Mouse (Mus musculus) intestine, postnatal 0 days (tissue): ENCODE data around the gene Adamts16. TPM values are rescaled to one million over a fixed set of nuclear protein-coding genes. Genes with fewer than 3 reads are reported as not detected.

Experiments
- ATAC-seq: fragments of 200-750 bp; cut with Nextera tagmentation; 2 replicates; pipeline ENCODE4 v1.8.0; 2017; ENCODE audit warnings: mild to moderate bottlenecking, moderate TSS enrichment, moderate library complexity
- H3K27ac ChIP-seq: fragments of 300-500 bp; sonication (generic); 2 replicates; pipeline ENCODE4 v1.5.1; 2014; ENCODE audit warnings: mild to moderate bottlenecking, low read depth, low read length, moderate library complexity
- H3K27me3 ChIP-seq: fragments of 300-500 bp; sonication (generic); replicated peaks from 2 replicates; pipeline ENCODE4 v1.6.1; 2014; ENCODE audit warnings: low read length, mixed read lengths; ENCODE audit not compliant: control insufficient read depth, insufficient read depth
- H3K36me3 ChIP-seq: fragments of 300-500 bp; sonication (generic); 2 replicates; pipeline ENCODE4 v1.6.1; 2014; ENCODE audit warnings: mild to moderate bottlenecking, moderate library complexity; ENCODE audit not compliant: control insufficient read depth, insufficient read depth
- H3K4me1 ChIP-seq: fragments of 300-500 bp; sonication (generic); replicated peaks from 2 replicates; pipeline ENCODE4 v1.6.1; 2014; ENCODE audit warnings: antibody characterized with exemption, low read length, mixed read lengths; ENCODE audit not compliant: control insufficient read depth, insufficient read depth
- H3K4me2 ChIP-seq: fragments of 300-500 bp; sonication (generic); replicated peaks from 2 replicates; pipeline ENCODE4 v1.6.1; 2014; ENCODE audit warnings: low read depth, mild to moderate bottlenecking, moderate library complexity
- H3K4me3 ChIP-seq: fragments of 300-500 bp; sonication (generic); 2 replicates; pipeline ENCODE4 v1.5.1; 2014; ENCODE audit warnings: low read depth, low read length
- H3K9ac ChIP-seq: fragments of 300-500 bp; sonication (generic); 2 replicates; pipeline ENCODE4 v1.6.1; 2014; ENCODE audit warnings: mild to moderate bottlenecking, low read depth, low read length
- H3K9me3 ChIP-seq: fragments of 300-500 bp; sonication (generic); 2 replicates; pipeline ENCODE4 v1.6.1; 2016; ENCODE audit warnings: mixed run types; ENCODE audit not compliant: control insufficient read depth
- CTCF ChIP-seq: sonication (generic); IDR thresholded peaks from 2 replicates; pipeline ENCODE4 v1.5.1; 2016; ENCODE audit warnings: low read depth, mild to moderate bottlenecking, control low read depth, antibody characterized with exemption, moderate library complexity
- WGBS: fragments of 180-500 bp; shearing (Covaris S2); extraction: QIAGEN DNeasy Blood & Tissue Kit; methylation state at CpG from one replicate; pipeline ENCODE4 v1.1.7; 2014; 5-methylcytosine and 5-hydroxymethylcytosine counted together
- polyA plus RNA-seq: library from polyadenylated mRNA; unstranded; fragments of >200 nt; fragmentation: Nextera tagmentation; extraction: Ambion mirVana; gene quantifications from 2 replicates; pipeline ENCODE4 v1.2.1, GENCODE M21; 2015

Adamts16 gene
- polyA plus RNA-seq, 1 experiment from 2014 or later, result 0.20 TPM

DNA sequence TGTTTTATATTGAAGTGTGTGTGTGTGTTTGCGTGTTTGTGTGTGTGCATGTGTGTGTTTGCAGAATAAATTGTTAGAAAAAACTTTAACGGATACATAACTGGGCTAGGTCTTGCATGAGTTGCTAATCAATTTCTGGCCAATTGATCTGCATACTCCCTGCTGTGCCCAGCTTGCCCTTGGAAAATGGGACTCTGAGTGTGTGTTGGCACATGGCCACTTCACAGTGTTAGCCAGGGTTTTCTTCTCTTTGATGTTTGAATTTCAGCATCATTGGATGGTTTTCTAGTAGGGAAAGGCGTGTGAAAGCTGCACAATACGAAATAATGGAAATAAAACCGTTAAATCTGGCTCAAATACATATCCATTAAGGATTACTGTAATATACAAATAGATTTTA lies 24.3 kb upstream of the Adamts16 start:
- H3K27me3 ChIP-seq, result no peaks in the 10 kb centered on the region
- ATAC-seq, result no peak
- H3K36me3 ChIP-seq, result no peaks in the 10 kb centered on the region
- H3K4me2 ChIP-seq, result no peak overlapping the region
- H3K4me1 ChIP-seq, result no peaks in the 10 kb centered on the region
- no peak for TF ChIP-seq CTCF
- no peak overlapping the region for H3K4me3 ChIP-seq
- no peak overlapping the region for H3K9ac ChIP-seq
- 93% methylated on average over 5 of the region's 5 CpGs for WGBS
- no peak overlapping the region for H3K27ac ChIP-seq
- H3K9me3 ChIP-seq, result no peaks in the 10 kb centered on the region

DNA sequence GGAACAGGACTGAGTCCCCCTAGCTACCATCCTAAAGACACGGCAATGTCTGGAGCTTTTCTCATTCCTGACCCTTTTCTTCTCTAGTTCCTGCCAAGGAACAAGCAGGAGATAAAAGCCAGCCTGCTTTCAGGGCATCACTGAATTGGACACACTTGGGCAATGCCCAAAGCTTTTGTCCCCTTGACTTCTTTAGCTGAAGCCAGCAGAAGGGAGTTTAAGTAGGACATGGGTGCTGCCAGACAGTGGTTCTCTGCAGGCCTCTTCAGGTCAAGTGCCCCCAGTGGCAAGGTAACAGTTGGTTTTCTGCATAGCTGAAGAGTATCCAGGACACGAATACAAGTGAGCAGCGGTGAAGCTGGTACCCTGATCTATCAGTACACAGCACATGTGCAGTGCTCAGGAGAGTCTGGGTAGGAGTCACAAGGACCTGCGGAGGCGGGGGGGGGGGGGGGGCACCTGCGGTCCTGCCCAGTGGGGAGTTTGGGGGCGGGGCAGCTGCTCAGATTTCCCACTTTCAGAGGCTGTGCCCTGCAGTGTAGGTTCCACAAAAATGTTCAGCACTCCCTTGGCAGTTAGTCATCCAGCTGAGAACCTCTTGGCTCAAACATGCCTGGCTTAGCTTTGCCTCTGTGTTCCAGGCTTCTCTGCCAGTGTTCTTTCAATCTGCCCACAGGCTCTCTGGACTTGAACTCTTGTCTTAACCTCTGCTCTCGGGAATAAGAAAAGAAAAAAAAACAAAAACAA lies 20.7 kb upstream of the Adamts16 start:
- no peak for ATAC-seq
- Histone ChIP-seq H3K9ac (no peak overlapping the region), H3K4me2 (no peak overlapping the region), H3K36me3 (no peaks in the 10 kb centered on the region), H3K4me1 (no peaks in the 10 kb centered on the region), H3K9me3 (no peaks in the 10 kb centered on the region), H3K27ac (no peak overlapping the region), H3K4me3 (no peak overlapping the region), H3K27me3 (no peaks in the 10 kb centered on the region)
- no peak for TF ChIP-seq CTCF
- WGBS, result 82% methylated on average over 5 of the region's 8 CpGs

DNA sequence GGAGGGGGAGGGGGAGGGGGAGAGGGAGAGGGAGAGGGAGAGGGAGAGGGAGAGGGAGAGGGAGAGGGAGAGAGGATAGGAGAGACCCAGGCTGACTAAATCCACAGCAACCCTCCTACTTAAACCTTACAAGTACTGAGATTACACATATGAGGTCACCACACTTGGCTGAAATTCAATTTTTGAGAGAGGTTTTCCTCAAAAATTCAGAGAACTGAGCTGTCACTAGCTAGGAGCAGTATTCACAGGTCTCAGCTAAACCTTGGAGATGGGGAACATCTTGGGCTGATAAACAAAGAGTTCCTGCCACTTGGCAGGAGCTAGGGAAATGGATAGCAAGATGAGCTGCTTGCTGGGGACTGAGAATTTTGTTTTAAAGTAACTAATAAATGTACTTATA lies 12.0 kb upstream of the Adamts16 start:
- ATAC-seq, result no peak
- no peak for TF ChIP-seq CTCF
- no peak overlapping the region for H3K4me2 ChIP-seq
- no peaks in the 10 kb centered on the region for H3K27me3 ChIP-seq
- no peak overlapping the region for H3K27ac ChIP-seq
- H3K4me3 ChIP-seq, result no peak overlapping the region
- no peaks in the 10 kb centered on the region for H3K9me3 ChIP-seq
- H3K9ac ChIP-seq, result no peak overlapping the region
- no peaks in the 10 kb centered on the region for H3K36me3 ChIP-seq
- no peaks in the 10 kb centered on the region for H3K4me1 ChIP-seq

GRCm38 (mm10) chr13:70846933-70847332 lies 5.3 kb upstream of the Adamts16 start:
- no peak for TF ChIP-seq CTCF
- peaks cover under 1% of the 10 kb centered on the region; the same call in 1 of the 2 replicates for H3K27me3 ChIP-seq
- no peak overlapping the region for H3K9ac ChIP-seq
- no peak overlapping the region for H3K4me3 ChIP-seq
- H3K4me1 ChIP-seq, result no peaks in the 10 kb centered on the region
- H3K27ac ChIP-seq, result no peak overlapping the region
- H3K4me2 ChIP-seq, result no peak overlapping the region
- ATAC-seq, result no peak
- H3K9me3 ChIP-seq, result no peaks in the 10 kb centered on the region
- H3K36me3 ChIP-seq, result no peaks in the 10 kb centered on the region
- WGBS, result 42% methylated on average over 2 of the region's 2 CpGs

- 84% methylated on average over 7 of the region's 7 CpGs for WGBS
- no peak overlapping the region for H3K4me3 ChIP-seq
- TF ChIP-seq CTCF, result no peak
- H3K9me3 ChIP-seq, result no peaks in the 10 kb centered on the region
- H3K36me3 ChIP-seq, result no peaks in the 10 kb centered on the region
- H3K4me1 ChIP-seq, result no peaks in the 10 kb centered on the region
- ATAC-seq, result no peak
- no peak overlapping the region for H3K9ac ChIP-seq
- H3K27me3 ChIP-seq, result peaks cover 13% of the 10 kb centered on the region
- no peak overlapping the region for H3K4me2 ChIP-seq
- no peak overlapping the region for H3K27ac ChIP-seq
Observed at GRCm38 (mm10) chr13:70845526-70845925, 3.9 kb upstream of the Adamts16 start.

DNA sequence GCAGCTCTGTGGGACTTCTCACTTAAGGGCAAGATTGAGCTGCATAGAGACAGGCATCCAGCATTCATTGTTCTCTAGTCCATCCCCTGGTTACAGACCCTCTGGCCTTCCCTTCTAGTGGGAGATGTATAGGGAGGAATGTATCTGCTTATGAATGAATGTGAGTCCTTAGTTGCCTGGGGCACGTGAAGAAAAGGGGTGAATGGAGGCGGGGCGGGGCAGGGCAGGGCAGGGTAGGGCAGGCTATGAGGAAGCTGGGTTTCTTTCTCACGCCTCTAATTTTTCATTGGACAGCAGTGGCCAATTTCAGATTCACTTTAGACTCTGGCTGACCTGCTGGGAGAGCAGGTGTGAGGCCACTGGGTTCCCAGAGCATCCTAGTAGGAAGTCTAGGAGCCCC lies 515 bp upstream of the Adamts16 start:
- peak; percentile 83 for ATAC-seq
- Histone ChIP-seq H3K4me3 (no peak overlapping the region), H3K27me3 (peaks cover 17% of the 10 kb centered on the region), H3K4me1 (no peaks in the 10 kb centered on the region), H3K36me3 (no peaks in the 10 kb centered on the region), H3K9me3 (no peaks in the 10 kb centered on the region), H3K9ac (no peak overlapping the region), H3K27ac (no peak overlapping the region), H3K4me2 (peak overlapping the region; percentile 58; the same call in 1 of the 2 replicates)
- 44% methylated on average over 4 of the region's 4 CpGs for WGBS
- no peak for TF ChIP-seq CTCF
